Mouse (Mus musculus) liver, embryonic 15.5 days (tissue): ENCODE data around the gene Cdc73. TPM values are rescaled to one million over a fixed set of nuclear protein-coding genes. Genes with fewer than 3 reads are reported as not detected.

ENCODE experiments used
- ATAC-seq: fragments of 200-750 bp; cut with Nextera tagmentation; 2 replicates; pipeline ENCODE4 v1.8.0; 2017; ENCODE audit warnings: moderate number of reproducible peaks, mild to moderate bottlenecking, moderate library complexity; ENCODE audit not compliant: insufficient read depth
- H3K27ac ChIP-seq: fragments of 300-500 bp; sonication (generic); replicated peaks from 2 replicates; pipeline ENCODE4 v1.5.1; 2015; ENCODE audit warnings: mild to moderate bottlenecking, inconsistent platforms
- H3K27me3 ChIP-seq: fragments of 300-500 bp; sonication (generic); 2 replicates; pipeline ENCODE4 v1.6.1; 2015; ENCODE audit warnings: mild to moderate bottlenecking, inconsistent platforms
- H3K36me3 ChIP-seq: fragments of 300-500 bp; sonication (generic); replicated peaks from 2 replicates; pipeline ENCODE4 v1.6.1; 2015; ENCODE audit warnings: moderate library complexity, mild to moderate bottlenecking, inconsistent platforms
- H3K4me1 ChIP-seq: fragments of 300-500 bp; sonication (generic); replicated peaks from 2 replicates; pipeline ENCODE4 v1.6.1; 2015; ENCODE audit warnings: inconsistent platforms
- H3K4me2 ChIP-seq: fragments of 300-500 bp; sonication (generic); 2 replicates; pipeline ENCODE4 v1.6.1; 2015; ENCODE audit warnings: moderate library complexity, mild to moderate bottlenecking, inconsistent platforms
- H3K4me3 ChIP-seq: fragments of 300-500 bp; sonication (generic); replicated peaks from 2 replicates; pipeline ENCODE4 v1.5.1; 2015; ENCODE audit warnings: mild to moderate bottlenecking, inconsistent platforms
- H3K9ac ChIP-seq: fragments of 300-500 bp; sonication (generic); 2 replicates; pipeline ENCODE4 v1.6.1; 2015; ENCODE audit warnings: moderate library complexity, mild to moderate bottlenecking, inconsistent platforms
- H3K9me3 ChIP-seq: fragments of 300-500 bp; sonication (generic); replicated peaks from 2 replicates; pipeline ENCODE4 v1.6.1; 2016; ENCODE audit warnings: inconsistent platforms
- WGBS: fragments of 180-500 bp; shearing (Covaris S2); methylation state at CpG from one replicate; pipeline ENCODE4 v1.1.7; 2015; ENCODE audit warnings: mixed read lengths; ENCODE audit not compliant: insufficient replicate concordance; 5-methylcytosine and 5-hydroxymethylcytosine counted together
- polyA plus RNA-seq: library from polyadenylated mRNA; unstranded; fragments of >200 nt; fragmentation: Nextera tagmentation; extraction: Ambion mirVana; gene quantifications from 2 replicates; pipeline ENCODE4 v1.2.1, GENCODE M21; 2015

Cdc73 gene
- polyA plus RNA-seq, 1 experiment from 2014 or later = 12.7 TPM

DNA sequence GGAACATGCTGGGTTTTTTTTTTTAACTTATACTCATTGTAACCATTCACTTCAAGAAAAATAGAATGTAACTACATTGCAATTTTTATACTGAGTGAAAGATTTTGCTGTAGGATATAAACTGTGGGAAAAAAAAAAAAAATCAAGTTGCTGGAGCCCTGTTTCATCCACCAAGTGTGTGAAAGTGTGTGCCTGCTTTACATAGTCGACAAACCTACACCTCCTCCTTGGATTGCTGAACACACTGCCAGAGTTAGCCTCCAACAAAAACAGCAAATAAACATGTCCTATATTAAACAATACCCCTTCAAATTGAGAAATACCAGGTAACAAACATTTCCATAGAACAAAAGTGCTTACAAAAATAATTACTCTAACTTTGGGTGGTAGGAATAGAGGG is 70.3 kb downstream of the Cdc73 start:
- Histone ChIP-seq H3K36me3 (no peaks in the 10 kb centered on the region), H3K27ac (no peak overlapping the region), H3K27me3 (no peaks in the 10 kb centered on the region), H3K4me2 (no peak overlapping the region), H3K9me3 (no peaks in the 10 kb centered on the region), H3K4me1 (peaks cover 9% of the 10 kb centered on the region; the same call in 1 of the 2 replicates), H3K4me3 (no peak overlapping the region), H3K9ac (no peak overlapping the region)
- no peak for ATAC-seq
- WGBS = 55% methylated on average over 1 of the region's 1 CpGs

DNA sequence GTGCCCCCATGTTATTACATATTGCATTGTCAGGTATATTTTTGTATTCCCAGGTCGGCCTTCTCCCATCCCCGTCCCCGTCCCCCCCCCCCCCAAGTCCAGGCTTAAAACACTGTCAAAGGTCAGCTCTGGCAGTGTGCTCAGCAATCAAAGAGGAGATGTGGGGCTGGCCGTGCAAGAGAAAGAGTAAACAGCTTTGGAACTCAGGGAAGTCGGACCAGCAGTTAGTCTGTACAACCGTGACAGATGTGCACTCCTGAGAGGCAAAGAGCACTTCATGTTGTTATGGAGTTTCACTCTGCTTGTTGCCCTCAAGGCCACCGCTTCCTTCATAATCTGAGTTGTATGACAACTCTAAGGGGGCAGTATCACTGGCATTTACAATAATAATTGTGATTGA is 71.4 kb downstream of the Cdc73 start:
- peak; percentile 73; the same call in 1 of the 2 replicates for ATAC-seq
- Histone ChIP-seq H3K4me2 (no peak overlapping the region), H3K4me1 (peaks cover 6% of the 10 kb centered on the region; the same call in 1 of the 2 replicates), H3K9ac (no peak overlapping the region), H3K9me3 (no peaks in the 10 kb centered on the region), H3K27ac (no peak overlapping the region; the same call in 1 of the 2 replicates), H3K36me3 (peaks cover 9% of the 10 kb centered on the region), H3K27me3 (no peaks in the 10 kb centered on the region), H3K4me3 (no peak overlapping the region)
- 67% methylated on average over 7 of the region's 7 CpGs for WGBS

DNA sequence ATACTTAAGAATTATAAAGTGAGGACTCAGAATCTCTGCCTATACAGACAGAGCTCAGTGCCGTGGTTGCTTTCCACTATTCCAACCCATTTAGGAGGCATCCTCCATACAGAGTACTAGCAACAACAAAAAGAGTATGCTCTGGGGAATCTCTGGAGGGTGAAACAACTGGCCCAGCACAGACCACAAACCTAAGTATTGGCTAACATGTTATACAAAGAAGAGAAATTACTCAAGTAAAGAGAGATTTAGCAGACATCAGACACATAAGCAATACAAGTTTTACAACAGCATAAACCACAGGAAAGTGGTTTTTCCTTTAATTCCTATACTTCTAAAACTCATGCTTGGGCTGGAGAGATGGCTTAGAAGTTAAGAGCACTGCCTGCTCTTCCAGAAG is 80.1 kb downstream of the Cdc73 start:
- no peak overlapping the region for H3K9ac ChIP-seq
- no peak overlapping the region for H3K4me2 ChIP-seq
- no peaks in the 10 kb centered on the region for H3K27me3 ChIP-seq
- H3K4me1 ChIP-seq = no peaks in the 10 kb centered on the region
- WGBS = 75% methylated on average over 1 of the region's 1 CpGs
- no peaks in the 10 kb centered on the region for H3K9me3 ChIP-seq
- H3K4me3 ChIP-seq = no peak overlapping the region
- ATAC-seq = no peak
- H3K27ac ChIP-seq = no peak overlapping the region
- peaks cover 22% of the 10 kb centered on the region for H3K36me3 ChIP-seq

DNA sequence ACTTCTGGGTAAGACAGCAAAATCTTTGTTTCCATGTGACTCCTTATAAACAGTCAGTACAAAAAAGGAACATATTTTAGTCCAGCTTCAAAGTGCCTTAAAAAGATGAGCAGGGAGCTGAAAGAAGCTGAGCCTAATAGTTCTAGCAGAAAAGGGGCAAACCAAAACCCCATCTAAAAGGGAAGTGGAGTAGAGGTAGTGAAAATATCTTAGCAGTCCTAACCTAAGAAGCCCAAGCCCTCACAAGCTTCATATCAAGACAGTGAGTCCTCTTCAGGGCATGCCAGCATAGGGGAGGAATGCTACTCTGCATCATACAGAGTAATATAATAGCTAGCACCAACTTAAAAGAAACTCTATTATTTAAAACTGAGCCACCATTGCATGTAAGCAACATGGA is 80.8 kb downstream of the Cdc73 start:
- Histone ChIP-seq H3K27me3 (no peaks in the 10 kb centered on the region), H3K36me3 (peaks cover 18% of the 10 kb centered on the region), H3K9ac (no peak overlapping the region), H3K4me1 (no peaks in the 10 kb centered on the region), H3K27ac (no peak overlapping the region), H3K9me3 (no peaks in the 10 kb centered on the region), H3K4me3 (no peak overlapping the region), H3K4me2 (no peak overlapping the region)
- ATAC-seq = no peak

DNA sequence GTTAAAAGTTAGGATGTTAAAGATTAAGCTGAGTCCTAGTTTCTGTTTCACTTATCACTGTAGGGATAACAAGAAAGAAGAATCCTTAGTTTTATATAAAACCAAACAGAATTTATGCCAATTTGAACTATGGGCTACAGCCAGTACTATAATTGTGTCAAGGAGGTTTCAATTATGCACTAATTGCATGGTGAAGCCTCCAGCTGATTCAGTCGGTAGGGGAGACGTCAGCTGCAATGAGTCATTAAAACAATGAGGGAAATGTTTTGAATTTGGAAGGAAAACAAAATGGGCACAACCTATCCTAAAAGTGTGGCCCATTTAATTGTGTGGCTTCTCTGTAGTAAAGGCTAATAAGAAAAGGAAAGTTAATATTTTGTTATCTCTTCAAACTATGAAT is 82.9 kb downstream of the Cdc73 start:
- no peak for ATAC-seq
- no peaks in the 10 kb centered on the region for H3K9me3 ChIP-seq
- no peaks in the 10 kb centered on the region for H3K4me1 ChIP-seq
- peaks cover 2% of the 10 kb centered on the region for H3K36me3 ChIP-seq
- WGBS = 81% methylated on average over 2 of the region's 2 CpGs
- H3K9ac ChIP-seq = no peak overlapping the region
- no peak overlapping the region for H3K4me2 ChIP-seq
- no peak overlapping the region for H3K27ac ChIP-seq
- no peaks in the 10 kb centered on the region for H3K27me3 ChIP-seq
- no peak overlapping the region for H3K4me3 ChIP-seq

DNA sequence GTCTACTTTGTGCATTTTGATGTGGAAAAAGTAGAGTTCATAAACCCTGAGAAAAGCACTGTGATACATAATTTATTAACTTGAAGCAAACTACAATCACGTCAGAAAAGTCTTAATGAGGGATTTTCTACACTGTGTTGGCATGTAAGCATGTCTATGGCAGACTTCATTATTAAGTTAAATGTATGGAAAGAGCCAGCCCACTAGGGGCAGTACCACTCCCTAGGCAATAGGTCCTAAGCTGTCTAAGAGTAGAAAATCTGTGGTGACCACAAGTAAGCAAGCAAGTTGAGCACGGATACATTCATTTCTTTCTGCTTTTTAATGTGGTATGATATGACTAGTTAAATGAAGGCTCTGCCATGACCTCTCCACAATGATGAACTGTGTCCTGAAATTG is 89.8 kb downstream of the Cdc73 start:
- H3K4me1 ChIP-seq = no peaks in the 10 kb centered on the region
- WGBS = 83% methylated on average over 2 of the region's 2 CpGs
- H3K4me3 ChIP-seq = no peak overlapping the region
- H3K27ac ChIP-seq = no peak overlapping the region
- no peak for ATAC-seq
- H3K36me3 ChIP-seq = peaks cover 11% of the 10 kb centered on the region
- H3K9ac ChIP-seq = no peak overlapping the region
- no peaks in the 10 kb centered on the region for H3K9me3 ChIP-seq
- no peak overlapping the region for H3K4me2 ChIP-seq
- H3K27me3 ChIP-seq = no peaks in the 10 kb centered on the region

DNA sequence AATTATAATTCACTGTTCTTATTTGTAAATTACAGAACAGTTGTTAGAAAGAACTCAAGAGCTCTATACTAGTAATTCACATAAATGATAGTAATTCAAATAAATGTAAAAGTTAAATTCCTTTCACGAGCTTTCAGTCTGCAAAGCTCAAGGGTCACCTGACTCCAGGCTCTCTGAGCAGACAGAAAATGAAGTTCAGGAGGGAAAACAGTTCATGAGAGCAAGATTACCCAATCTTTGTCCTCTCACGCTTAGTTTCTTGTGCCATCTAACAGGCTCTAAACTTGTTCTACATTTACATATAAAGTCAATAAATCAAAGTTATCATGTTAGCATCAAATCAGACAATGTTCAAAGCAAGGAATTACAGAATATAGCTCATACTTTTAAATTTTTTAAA is 93.8 kb downstream of the Cdc73 start:
- no peak for ATAC-seq

DNA sequence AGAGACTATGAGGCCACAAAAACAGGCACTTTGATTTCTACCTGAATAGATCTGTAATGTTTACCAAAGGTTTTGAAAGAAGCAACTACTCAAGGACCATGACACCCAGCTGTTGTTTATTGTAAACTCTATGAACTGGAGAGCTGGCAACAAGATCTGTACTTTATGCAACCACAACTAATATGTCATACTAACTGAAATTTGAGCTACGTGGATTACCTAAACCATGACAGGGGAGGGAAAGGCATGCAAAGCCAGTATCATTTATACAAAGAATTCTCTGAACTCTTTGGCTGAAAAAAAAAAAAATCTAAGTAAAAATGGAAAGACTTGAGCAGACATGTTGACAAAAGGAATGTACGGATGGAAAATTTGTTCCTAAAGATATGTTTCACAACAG is 105.8 kb downstream of the Cdc73 start:
- WGBS = 67% methylated on average over 2 of the region's 2 CpGs

More for the DNA sequence above, 93.8 kb downstream of the Cdc73 start:
- H3K9ac ChIP-seq = no peak overlapping the region
- H3K9me3 ChIP-seq = no peaks in the 10 kb centered on the region
- no peak overlapping the region for H3K4me3 ChIP-seq
- H3K27ac ChIP-seq = no peak overlapping the region
- 66% methylated on average over 2 of the region's 2 CpGs for WGBS
- H3K4me2 ChIP-seq = no peak overlapping the region
- no peaks in the 10 kb centered on the region for H3K4me1 ChIP-seq
- H3K27me3 ChIP-seq = no peaks in the 10 kb centered on the region
- peaks cover 6% of the 10 kb centered on the region for H3K36me3 ChIP-seq

DNA sequence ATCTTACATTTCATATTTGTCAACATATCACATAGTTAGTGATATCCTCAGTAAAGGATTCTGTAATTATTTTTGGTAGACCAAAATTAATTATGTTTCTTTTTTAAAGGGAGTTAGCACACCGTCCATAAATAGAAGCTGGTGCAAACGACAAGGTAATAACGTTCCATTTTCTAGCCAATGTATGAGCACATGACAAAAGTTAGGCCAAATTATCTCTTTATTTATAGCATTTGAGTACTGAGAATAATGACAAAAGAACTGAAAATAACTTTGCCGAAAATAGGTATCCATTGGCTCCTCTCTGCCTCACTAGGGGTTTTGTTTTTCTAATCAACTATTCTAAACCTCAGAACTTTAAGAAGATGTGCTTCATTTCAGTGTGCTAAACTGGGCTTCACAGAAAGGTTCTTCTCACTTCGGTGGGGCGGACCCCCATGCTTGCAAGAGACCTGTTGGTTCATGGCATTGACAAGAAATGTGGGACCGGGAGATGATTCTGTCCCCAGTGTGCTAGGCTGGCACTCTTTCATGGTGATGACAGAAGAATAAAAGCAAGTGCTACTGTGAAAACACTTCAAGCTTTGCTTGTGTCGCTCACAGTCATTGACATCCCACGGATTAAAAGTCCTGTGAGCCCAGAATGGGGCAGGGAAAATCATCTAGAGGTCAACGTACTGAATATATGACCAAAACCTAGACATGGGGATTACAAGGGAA is 125.7 kb downstream of the Cdc73 start:
- H3K27ac ChIP-seq = no peak overlapping the region
- no peak overlapping the region for H3K4me2 ChIP-seq
- 63% methylated on average over 10 of the region's 10 CpGs for WGBS
- no peak overlapping the region for H3K4me3 ChIP-seq
- H3K36me3 ChIP-seq = no peaks in the 10 kb centered on the region
- ATAC-seq = no peak
- no peak overlapping the region for H3K9ac ChIP-seq
- no peaks in the 10 kb centered on the region for H3K27me3 ChIP-seq
- no peaks in the 10 kb centered on the region for H3K4me1 ChIP-seq
- no peaks in the 10 kb centered on the region for H3K9me3 ChIP-seq

More for the DNA sequence above, 105.8 kb downstream of the Cdc73 start:
- Histone ChIP-seq H3K36me3 (no peaks in the 10 kb centered on the region), H3K4me2 (no peak overlapping the region), H3K9me3 (no peaks in the 10 kb centered on the region), H3K4me3 (no peak overlapping the region), H3K4me1 (no peaks in the 10 kb centered on the region), H3K27ac (no peak overlapping the region), H3K27me3 (no peaks in the 10 kb centered on the region), H3K9ac (no peak overlapping the region)
- ATAC-seq = no peak

DNA sequence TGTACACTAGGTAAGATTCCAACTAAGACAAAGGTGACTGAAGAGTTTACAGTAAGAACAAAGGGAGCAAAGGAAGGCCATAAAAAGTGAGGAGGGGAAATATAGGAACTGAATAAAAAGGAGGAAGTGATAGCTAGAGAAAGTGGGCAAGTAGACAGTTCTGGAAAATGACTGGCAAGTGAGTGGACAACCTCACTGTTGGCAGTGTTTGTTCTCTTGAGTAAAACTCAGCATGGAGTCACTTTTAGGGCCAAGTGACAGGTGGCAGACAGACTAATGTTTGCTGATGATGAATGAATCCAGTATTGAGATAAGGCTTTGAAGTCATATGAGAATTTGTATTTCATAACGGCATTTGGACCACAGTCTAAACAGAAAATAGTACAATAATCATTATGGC is 144.5 kb downstream of the Cdc73 start:
- 56% methylated on average over 1 of the region's 1 CpGs for WGBS
- no peak for ATAC-seq

DNA sequence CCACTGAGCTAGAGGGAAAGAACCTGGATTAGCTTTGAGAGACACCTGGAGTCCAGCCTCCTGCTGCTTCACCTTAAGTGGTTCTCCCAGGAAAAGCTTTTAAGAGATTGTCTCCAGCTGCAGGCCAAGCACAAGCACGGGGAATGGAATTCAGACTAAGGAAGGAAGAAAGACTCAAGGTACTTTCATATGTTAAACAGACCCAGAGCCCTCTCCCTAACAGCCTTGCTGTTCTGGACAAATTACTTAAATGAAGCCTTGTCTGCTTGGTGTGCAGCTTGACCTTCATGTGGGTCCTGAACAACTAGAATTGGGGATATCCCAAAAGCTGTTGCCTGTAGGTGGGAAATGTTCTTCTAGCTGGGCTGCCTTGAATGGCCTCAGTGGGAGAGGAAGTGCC is 147.2 kb downstream of the Cdc73 start:
- no peaks in the 10 kb centered on the region for H3K36me3 ChIP-seq
- H3K4me1 ChIP-seq = no peaks in the 10 kb centered on the region
- H3K4me3 ChIP-seq = no peak overlapping the region
- no peak for ATAC-seq
- no peak overlapping the region for H3K4me2 ChIP-seq
- no peak overlapping the region for H3K27ac ChIP-seq
- no peaks in the 10 kb centered on the region for H3K27me3 ChIP-seq
- WGBS = 43% methylated on average over 1 of the region's 1 CpGs
- H3K9ac ChIP-seq = no peak overlapping the region
- H3K9me3 ChIP-seq = no peaks in the 10 kb centered on the region

More for the DNA sequence above, 144.5 kb downstream of the Cdc73 start:
- no peak overlapping the region for H3K4me2 ChIP-seq
- H3K9ac ChIP-seq = no peak overlapping the region
- no peaks in the 10 kb centered on the region for H3K4me1 ChIP-seq
- no peak overlapping the region for H3K4me3 ChIP-seq
- H3K27me3 ChIP-seq = no peaks in the 10 kb centered on the region
- no peaks in the 10 kb centered on the region for H3K9me3 ChIP-seq
- H3K27ac ChIP-seq = no peak overlapping the region
- no peaks in the 10 kb centered on the region for H3K36me3 ChIP-seq

DNA sequence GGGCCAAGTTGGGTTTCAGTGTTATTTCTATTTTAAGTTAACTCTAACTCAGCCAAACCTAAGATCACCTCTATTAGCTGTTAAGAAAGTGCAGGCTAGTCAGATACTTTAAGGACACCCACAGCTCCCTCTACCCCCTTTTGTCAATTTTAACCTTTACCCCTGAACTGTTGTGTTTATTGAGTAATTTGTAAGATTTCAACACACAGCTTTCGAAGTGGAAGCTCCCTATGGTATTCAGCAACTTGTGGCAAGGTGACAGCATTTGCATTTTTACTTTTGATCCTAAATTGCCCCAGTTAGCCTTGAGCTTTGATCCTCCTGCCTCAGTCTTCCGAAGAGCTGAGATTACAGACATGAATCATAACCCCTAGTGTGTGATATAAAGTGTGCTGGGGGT is 148.1 kb downstream of the Cdc73 start:
- H3K4me1 ChIP-seq = no peaks in the 10 kb centered on the region
- H3K9ac ChIP-seq = no peak overlapping the region
- H3K27me3 ChIP-seq = no peaks in the 10 kb centered on the region
- no peak overlapping the region for H3K4me2 ChIP-seq
- WGBS = 23% methylated on average over 2 of the region's 2 CpGs
- H3K36me3 ChIP-seq = no peaks in the 10 kb centered on the region
- no peak for ATAC-seq
- H3K4me3 ChIP-seq = no peak overlapping the region
- no peak overlapping the region for H3K27ac ChIP-seq
- no peaks in the 10 kb centered on the region for H3K9me3 ChIP-seq
